34 mouse cellular contexts compared by ENCODE assay signal in genomic region chr2:60541745-60542144, GRCm38 (mm10). TPM values are rescaled to one million over a fixed set of nuclear protein-coding genes. Genes with fewer than 3 reads are reported as not detected.
"Had no signal": no experiment of that assay in that cellular context is flagged by ENCODE, and none has a peak within 500 bp of the region (broad histone marks: within the 10 kb centered on the region; RNA-seq: fewer than 3 reads in every experiment).

No protein-coding gene starts in this region.

- DNase-seq: heart, postnatal 10 days; heart, postnatal 4 days; kidney, adult 11 months; kidney, adult 18-20 months; kidney, adult 2 months; kidney, adult 8-10 months; kidney, adult 9 months; kidney, postnatal 10 days; kidney, postnatal 14 days; kidney, postnatal 25 days; kidney, postnatal 36 days; kidney, postnatal 4 days; layer of hippocampus, adult 9-11 months; layer of hippocampus, postnatal 36 days had no signal

- H3K9ac ChIP-seq: heart, embryonic 12.5 days; heart, embryonic 13.5 days; heart, embryonic 15.5 days; hindbrain, embryonic 12.5 days; hindbrain, embryonic 13.5 days; hindbrain, embryonic 14.5 days; hindbrain, embryonic 15.5 days; intestine, embryonic 15.5 days; kidney, embryonic 15.5 days had no signal

- H3K4me3 ChIP-seq: heart, embryonic 12.5 days; heart, embryonic 13.5 days; heart, embryonic 15.5 days; hindbrain, embryonic 10.5 days; hindbrain, embryonic 12.5 days; hindbrain, embryonic 13.5 days; hindbrain, embryonic 15.5 days; intestine, embryonic 15.5 days; kidney, embryonic 15.5 days; layer of hippocampus, adult 2 months; left cerebral cortex, adult 2 months had no signal

- H3K27me3 ChIP-seq: heart, embryonic 12.5 days; heart, embryonic 13.5 days; heart, embryonic 15.5 days; hindbrain, embryonic 12.5 days; hindbrain, embryonic 13.5 days; hindbrain, embryonic 15.5 days; intestine, embryonic 15.5 days; kidney, embryonic 15.5 days had no signal

- H3K4me1 ChIP-seq: heart, embryonic 12.5 days; heart, embryonic 15.5 days; intestine, embryonic 15.5 days had no signal

- ATAC-seq: hindbrain, embryonic 16.5 days; hindbrain, postnatal 0 days; inflammation-experienced regulatory T-cells, adult 6 months; intestine, embryonic 15.5 days; intestine, embryonic 16.5 days; intestine, postnatal 0 days had no signal

- H3K27ac ChIP-seq: heart, embryonic 13.5 days; heart, embryonic 15.5 days; hindbrain, embryonic 10.5 days; hindbrain, embryonic 12.5 days; hindbrain, embryonic 13.5 days; hindbrain, embryonic 14.5 days; hindbrain, embryonic 15.5 days; hindbrain, postnatal 0 days; intestine, embryonic 15.5 days; kidney, embryonic 15.5 days; kidney, postnatal 0 days; layer of hippocampus, adult 2 months; left cerebral cortex, adult 2 months had no signal

- H3K9me3 ChIP-seq: heart, embryonic 13.5 days; heart, embryonic 15.5 days; hindbrain, embryonic 12.5 days; hindbrain, embryonic 13.5 days; hindbrain, embryonic 15.5 days; intestine, embryonic 15.5 days; kidney, embryonic 15.5 days had no signal

- H3K36me3 ChIP-seq: heart, embryonic 12.5 days; heart, embryonic 13.5 days; heart, embryonic 15.5 days; hindbrain, embryonic 10.5 days; hindbrain, embryonic 12.5 days; hindbrain, embryonic 13.5 days; hindbrain, embryonic 15.5 days; intestine, embryonic 15.5 days; kidney, embryonic 15.5 days had no signal

- H3K4me2 ChIP-seq: heart, embryonic 11.5 days; heart, embryonic 12.5 days; heart, embryonic 13.5 days; heart, embryonic 15.5 days; hindbrain, embryonic 12.5 days; hindbrain, embryonic 13.5 days; hindbrain, embryonic 14.5 days; hindbrain, embryonic 15.5 days; intestine, embryonic 15.5 days; kidney, embryonic 15.5 days had no signal

RNA-seq across cellular contexts. Expression of gene Pla2r1, which starts 11.4 kb away (rescaled TPM):
- total RNA-seq: hematopoietic stem cell, adult 5-6 weeks had no signal
- polyA plus RNA-seq: inflammation-experienced regulatory T-cells, adult 6 months had no signal
